Mouse (Mus musculus) CD4-positive naive resting alpha-beta T cell, adult 76 days (primary cell): ENCODE measurements around the gene Gm3002. TPM values are rescaled to one million over a fixed set of nuclear protein-coding genes. Genes with fewer than 3 reads are reported as not detected.

Experiments
- total RNA-seq: library from RNA; stranded (reverse); gene quantifications from one replicate; pipeline ENCODE4 v1.2.4, GENCODE M21; 2023

The Gm3002 gene
- not detected for total RNA-seq

GRCm38 (mm10) chr14:3809774-3810173, at the start of gene Gm3002:
Gene Gm3002, plus strand, starts transcription at chr14:3810074.

GRCm38 (mm10) chr14:3845945-3846344, 36.1 kb downstream of the Gm3002 start, which contains the start of gene Gm3033:
Gene Gm3033, plus strand, starts transcription at chr14:3846245.

GRCm38 (mm10) chr14:3883872-3884271, 74.0 kb downstream of the Gm3002 start, which contains the start of gene Gm2916:
Gene Gm2916, plus strand, starts transcription at chr14:3884172.

GRCm38 (mm10) chr14:3931456-3931855, 121.6 kb downstream of the Gm3002 start, which contains the start of gene Gm3029:
Gene Gm3029, plus strand, starts transcription at chr14:3931756.

GRCm38 (mm10) chr14:3963247-3963646, 153.4 kb downstream of the Gm3002 start, which contains the start of gene Gm3095:
Gene Gm3095, plus strand, starts transcription at chr14:3963547.

DNA sequence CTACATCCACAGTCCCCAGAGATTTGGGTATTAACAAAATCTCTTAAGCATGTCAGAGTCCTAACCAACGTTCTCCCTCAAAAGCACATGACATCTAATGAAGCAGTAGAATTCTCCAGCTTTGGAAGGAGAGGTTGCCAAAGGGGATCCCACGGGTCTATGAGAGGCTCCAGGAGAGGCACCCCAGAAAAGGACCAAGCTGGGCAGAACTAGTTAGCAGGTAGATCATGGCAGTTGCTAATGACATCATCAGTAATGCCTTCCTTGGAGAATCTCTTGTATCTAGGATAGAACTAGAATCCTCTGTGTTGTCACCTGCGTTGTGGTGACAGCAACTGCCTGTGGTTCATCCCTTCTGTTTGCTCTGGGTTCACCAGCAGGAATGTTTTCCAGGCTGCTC, 188.2 kb downstream of the Gm3002 start, which contains the start of gene Gm3099:
Gene Gm3099 (plus strand): TSS at position 301 of the 400 bp plus-strand sequence.

Other genes starting within 250 kb of the Gm3002 start
- gene Gm3012, start 175.6 kb upstream of the Gm3002 start, total RNA-seq, result not detected
- not detected for gene Gm3020, start 158.0 kb upstream of the Gm3002 start, total RNA-seq
- not detected for gene Gm3043, start 121.3 kb upstream of the Gm3002 start, total RNA-seq
- not detected for gene Gm3033, start 36.2 kb downstream of the Gm3002 start, total RNA-seq
- not detected for gene Gm2916, start 74.1 kb downstream of the Gm3002 start, total RNA-seq
- gene Gm3029, start 121.7 kb downstream of the Gm3002 start, total RNA-seq, result not detected
- not detected for gene Gm3095, start 153.5 kb downstream of the Gm3002 start, total RNA-seq
- gene Gm3099, start 188.3 kb downstream of the Gm3002 start, total RNA-seq, result not detected
- gene Gm5796, start 213.9 kb downstream of the Gm3002 start, total RNA-seq, result not detected